Mouse (Mus musculus) heart, postnatal 0 days (tissue): Measurements from ENCODE around the gene Tmpo.

Source experiments
- CTCF ChIP-seq: IDR thresholded peaks from 2 replicates; pipeline ENCODE4 v1.5.1; 2016; ENCODE audit warnings: antibody characterized with exemption, control low read depth, low read depth
- EP300 ChIP-seq: IDR thresholded peaks from 2 replicates; pipeline ENCODE4 v1.6.1; 2016; ENCODE audit warnings: antibody characterized with exemption, low read depth

GRCm38 (mm10) chr10:91158442-91158841 lies 22.7 kb downstream of the Tmpo start:
- TF ChIP-seq CTCF = no peak
- no peak for TF ChIP-seq EP300
